Mouse (Mus musculus) embryonic facial prominence, embryonic 11.5 days (tissue): ENCODE results near the gene Ptprd. TPM values are rescaled to one million over a fixed set of nuclear protein-coding genes. Genes with fewer than 3 reads are reported as not detected.

Experiments used
- ATAC-seq: fragments of 200-750 bp; cut with Nextera tagmentation; replicated peaks from 2 replicates; pipeline ENCODE4 v1.8.0; 2017; ENCODE audit warnings: low read depth; ENCODE audit not compliant: insufficient number of reproducible peaks, low FRiP score, low TSS enrichment
- DNase-seq: peaks from one replicate; pipeline ENCODE4 v3.0.0-alpha.2; 2015; ENCODE audit warnings: low spot score
- H3K27ac ChIP-seq: fragments of 300-500 bp; sonication (generic); replicated peaks from 2 replicates; pipeline ENCODE4 v1.5.1; 2014; ENCODE audit warnings: mild to moderate bottlenecking, low read depth, low read length, control low read depth
- H3K27me3 ChIP-seq: fragments of 300-500 bp; sonication (generic); 2 replicates; pipeline ENCODE4 v1.6.1; 2014; ENCODE audit warnings: mild to moderate bottlenecking, low read length, moderate library complexity, mixed read lengths; ENCODE audit not compliant: control insufficient read depth, insufficient read depth
- H3K36me3 ChIP-seq: fragments of 300-500 bp; sonication (generic); replicated peaks from 2 replicates; pipeline ENCODE4 v1.6.1; 2014; ENCODE audit warnings: low read depth, mild to moderate bottlenecking, low read length, moderate library complexity, mixed read lengths; ENCODE audit not compliant: control insufficient read depth, insufficient read depth
- H3K4me1 ChIP-seq: fragments of 300-500 bp; sonication (generic); 2 replicates; pipeline ENCODE4 v1.6.1; 2014; ENCODE audit warnings: low read length, mixed read lengths; ENCODE audit not compliant: control insufficient read depth, insufficient read depth
- H3K4me2 ChIP-seq: fragments of 300-500 bp; sonication (generic); 2 replicates; pipeline ENCODE4 v1.6.1; 2014; ENCODE audit warnings: low read depth, mild to moderate bottlenecking, control low read depth, low read length, moderate library complexity
- H3K4me3 ChIP-seq: fragments of 300-500 bp; sonication (generic); 2 replicates; pipeline ENCODE4 v1.5.1; 2014; ENCODE audit warnings: low read depth, low read length, control low read depth
- H3K9ac ChIP-seq: fragments of 300-500 bp; sonication (generic); replicated peaks from 2 replicates; pipeline ENCODE4 v1.6.1; 2014; ENCODE audit warnings: mild to moderate bottlenecking, control low read depth, low read length
- H3K9me3 ChIP-seq: fragments of 300-500 bp; sonication (generic); replicated peaks from 2 replicates; pipeline ENCODE4 v1.6.1; 2016; ENCODE audit warnings: mild to moderate bottlenecking, low read length, inconsistent platforms, mixed read lengths; ENCODE audit not compliant: control insufficient read depth
- WGBS: fragments of 180-500 bp; shearing (Covaris S2); extraction: QIAGEN DNeasy Blood & Tissue Kit; methylation state at CpG from one replicate; pipeline ENCODE4 v1.1.7; 2014; 5-methylcytosine and 5-hydroxymethylcytosine counted together
- polyA plus RNA-seq: library from polyadenylated mRNA; unstranded; fragments of >200 nt; fragmentation: Nextera tagmentation; extraction: Ambion mirVana; gene quantifications from 2 replicates; pipeline ENCODE4 v1.2.1, GENCODE M21; 2014

Ptprd gene
- polyA plus RNA-seq, 1 experiment from 2014 or later = 19.9 TPM

DNA sequence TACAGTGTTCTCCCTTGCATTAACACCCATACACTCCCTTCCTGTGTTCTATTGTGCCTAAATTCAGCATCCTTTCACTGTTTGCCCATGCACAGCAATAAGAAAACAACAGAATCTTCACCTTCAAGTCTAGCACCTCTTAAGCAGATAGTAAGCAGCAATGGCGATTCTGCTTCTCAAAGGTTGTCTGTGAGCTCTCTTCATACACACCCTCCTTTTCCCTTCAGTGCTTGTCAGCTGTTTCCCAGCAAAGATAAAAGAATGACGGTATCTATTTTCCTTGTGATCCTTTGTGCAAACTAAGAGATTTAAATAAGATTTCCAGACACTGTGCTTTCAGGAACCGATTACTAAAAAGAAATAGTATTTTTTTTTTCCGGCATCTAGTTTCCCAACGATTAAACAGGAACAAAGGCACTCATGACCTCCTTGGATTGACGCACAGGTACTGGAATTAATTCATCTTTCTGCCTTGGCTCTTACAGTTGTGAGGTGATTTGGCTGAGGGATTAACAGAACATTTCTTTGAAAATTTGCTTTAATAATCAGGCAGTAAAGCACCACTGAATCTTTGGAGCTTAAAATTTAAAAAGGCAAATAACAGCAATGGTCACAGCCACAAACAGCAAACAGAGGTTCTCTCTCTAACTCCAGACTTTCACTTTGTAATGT lies 1161.1 kb downstream of the Ptprd start:
- DNase-seq (no peak), ATAC-seq (no peak)
- H3K4me1 ChIP-seq = no peaks in the 10 kb centered on the region
- WGBS = 79% methylated on average over 6 of the region's 6 CpGs
- H3K4me3 ChIP-seq = no peak overlapping the region
- H3K9ac ChIP-seq = no peak overlapping the region
- H3K27ac ChIP-seq = no peak overlapping the region
- no peaks in the 10 kb centered on the region for H3K36me3 ChIP-seq
- no peaks in the 10 kb centered on the region for H3K27me3 ChIP-seq
- H3K4me2 ChIP-seq = no peak overlapping the region
- H3K9me3 ChIP-seq = no peaks in the 10 kb centered on the region

- Histone ChIP-seq H3K27ac (no peak overlapping the region), H3K9me3 (no peaks in the 10 kb centered on the region), H3K4me2 (no peak overlapping the region), H3K4me1 (no peaks in the 10 kb centered on the region), H3K36me3 (no peaks in the 10 kb centered on the region), H3K27me3 (no peaks in the 10 kb centered on the region), H3K9ac (no peak overlapping the region), H3K4me3 (no peak overlapping the region)
- no peak for ATAC-seq
- DNase-seq = no peak
- 73% methylated on average over 1 of the region's 1 CpGs for WGBS
These were observed 1207.3 kb downstream of the Ptprd start for GRCm38 (mm10) chr4:77004483-77004882.

DNA sequence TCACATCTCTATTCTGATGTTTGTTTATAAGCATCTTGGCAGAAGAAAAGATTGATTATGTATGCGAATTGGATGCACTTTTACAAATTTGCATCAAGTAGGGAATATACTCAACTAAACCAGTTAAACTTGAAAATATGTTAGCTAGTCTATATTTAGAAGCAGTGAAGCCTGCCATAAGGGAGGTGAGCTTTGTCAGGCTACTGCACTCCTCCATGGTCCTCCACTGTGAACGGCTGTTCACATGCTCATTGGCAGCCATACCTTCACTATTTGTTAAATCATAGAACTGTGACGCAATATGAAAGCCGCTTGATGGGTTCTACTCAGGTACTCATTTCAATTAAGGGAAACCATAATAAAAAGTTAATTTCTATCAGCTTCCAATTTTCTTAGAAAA lies 1215.6 kb downstream of the Ptprd start:
- no peaks in the 10 kb centered on the region for H3K4me1 ChIP-seq
- H3K9ac ChIP-seq = no peak overlapping the region
- ATAC-seq (no peak), DNase-seq (no peak)
- H3K27ac ChIP-seq = no peak overlapping the region
- H3K27me3 ChIP-seq = no peaks in the 10 kb centered on the region
- 88% methylated on average over 4 of the region's 4 CpGs for WGBS
- H3K4me3 ChIP-seq = no peak overlapping the region
- H3K4me2 ChIP-seq = no peak overlapping the region
- no peaks in the 10 kb centered on the region for H3K9me3 ChIP-seq
- no peaks in the 10 kb centered on the region for H3K36me3 ChIP-seq

GRCm38 (mm10) chr4:76989961-76990360 lies 1221.8 kb downstream of the Ptprd start:
- DNase-seq = no peak
- WGBS = 86% methylated on average over 1 of the region's 1 CpGs
- Histone ChIP-seq H3K27ac (no peak overlapping the region), H3K9ac (no peak overlapping the region), H3K4me2 (no peak overlapping the region), H3K4me3 (no peak overlapping the region), H3K36me3 (no peaks in the 10 kb centered on the region), H3K4me1 (no peaks in the 10 kb centered on the region), H3K9me3 (no peaks in the 10 kb centered on the region), H3K27me3 (no peaks in the 10 kb centered on the region)
- no peak for ATAC-seq

- no peak for ATAC-seq
- Histone ChIP-seq H3K4me3 (no peak overlapping the region), H3K36me3 (no peaks in the 10 kb centered on the region), H3K4me1 (no peaks in the 10 kb centered on the region), H3K9me3 (no peaks in the 10 kb centered on the region), H3K27me3 (no peaks in the 10 kb centered on the region), H3K27ac (no peak overlapping the region), H3K9ac (no peak overlapping the region), H3K4me2 (no peak overlapping the region)
- WGBS = 46% methylated on average over 3 of the region's 3 CpGs
- peak; percentile 77 for DNase-seq
These were observed 1234.5 kb downstream of the Ptprd start for GRCm38 (mm10) chr4:76977056-76977809.

GRCm38 (mm10) chr4:76948251-76948650 lies 1263.5 kb downstream of the Ptprd start:
- peak; percentile 66 for DNase-seq
- Histone ChIP-seq H3K4me3 (no peak overlapping the region), H3K4me1 (no peaks in the 10 kb centered on the region), H3K27ac (no peak overlapping the region), H3K9ac (no peak overlapping the region), H3K36me3 (no peaks in the 10 kb centered on the region), H3K9me3 (no peaks in the 10 kb centered on the region), H3K27me3 (no peaks in the 10 kb centered on the region), H3K4me2 (no peak overlapping the region)
- ATAC-seq = no peak
- 44% methylated on average over 3 of the region's 3 CpGs for WGBS

- Histone ChIP-seq H3K9ac (no peak overlapping the region), H3K27me3 (no peaks in the 10 kb centered on the region), H3K4me3 (no peak overlapping the region), H3K27ac (no peak overlapping the region), H3K36me3 (no peaks in the 10 kb centered on the region), H3K9me3 (no peaks in the 10 kb centered on the region), H3K4me2 (no peak overlapping the region), H3K4me1 (no peaks in the 10 kb centered on the region)
- 84% methylated on average over 6 of the region's 6 CpGs for WGBS
- DNase-seq = no peak
- ATAC-seq = no peak
These were observed 1270.1 kb downstream of the Ptprd start for GRCm38 (mm10) chr4:76941382-76942360.
